Mouse (Mus musculus): ENCODE data around the gene Cdh1. TPM values are rescaled to one million over a fixed set of nuclear protein-coding genes. Genes with fewer than 3 reads are reported as not detected.
"Not testable (repeated sequence)": the region's sequence is repeated elsewhere in the genome, so short reads cannot be mapped to it uniquely, and the experiment has no call there.

Gene Cdh1
- polyA plus RNA-seq, 1 experiment from 2014 or later = 0.19 TPM

- Histone ChIP-seq H3K4me2 (ENCODE audit: low read depth, low read length) (no peak overlapping the region), H3K9me3 (ENCODE audit: control insufficient read depth, low read length) (no peaks in the 10 kb centered on the region), H3K36me3 (ENCODE audit: control insufficient read depth, insufficient read depth, low read length) (no peaks in the 10 kb centered on the region), H3K4me3 (ENCODE audit: low read depth, low read length) (no peak overlapping the region), H3K4me1 (ENCODE audit: control insufficient read depth, insufficient read depth, low read length) (no peaks in the 10 kb centered on the region), H3K27ac (ENCODE audit: low read depth, low read length) (no peak overlapping the region), H3K9ac (replicated peaks; ENCODE audit: low read depth, low read length) (no peak overlapping the region), H3K27me3 (ENCODE audit: control insufficient read depth, insufficient read depth, low read length) (no peaks in the 10 kb centered on the region)
- no peak for ATAC-seq (ENCODE audit: low read depth)
- 86% methylated on average over 8 of the region's 8 CpGs for WGBS
Measured at GRCm38 (mm10) chr8:106586896-106587295, 16.3 kb upstream of the Cdh1 start.

DNA sequence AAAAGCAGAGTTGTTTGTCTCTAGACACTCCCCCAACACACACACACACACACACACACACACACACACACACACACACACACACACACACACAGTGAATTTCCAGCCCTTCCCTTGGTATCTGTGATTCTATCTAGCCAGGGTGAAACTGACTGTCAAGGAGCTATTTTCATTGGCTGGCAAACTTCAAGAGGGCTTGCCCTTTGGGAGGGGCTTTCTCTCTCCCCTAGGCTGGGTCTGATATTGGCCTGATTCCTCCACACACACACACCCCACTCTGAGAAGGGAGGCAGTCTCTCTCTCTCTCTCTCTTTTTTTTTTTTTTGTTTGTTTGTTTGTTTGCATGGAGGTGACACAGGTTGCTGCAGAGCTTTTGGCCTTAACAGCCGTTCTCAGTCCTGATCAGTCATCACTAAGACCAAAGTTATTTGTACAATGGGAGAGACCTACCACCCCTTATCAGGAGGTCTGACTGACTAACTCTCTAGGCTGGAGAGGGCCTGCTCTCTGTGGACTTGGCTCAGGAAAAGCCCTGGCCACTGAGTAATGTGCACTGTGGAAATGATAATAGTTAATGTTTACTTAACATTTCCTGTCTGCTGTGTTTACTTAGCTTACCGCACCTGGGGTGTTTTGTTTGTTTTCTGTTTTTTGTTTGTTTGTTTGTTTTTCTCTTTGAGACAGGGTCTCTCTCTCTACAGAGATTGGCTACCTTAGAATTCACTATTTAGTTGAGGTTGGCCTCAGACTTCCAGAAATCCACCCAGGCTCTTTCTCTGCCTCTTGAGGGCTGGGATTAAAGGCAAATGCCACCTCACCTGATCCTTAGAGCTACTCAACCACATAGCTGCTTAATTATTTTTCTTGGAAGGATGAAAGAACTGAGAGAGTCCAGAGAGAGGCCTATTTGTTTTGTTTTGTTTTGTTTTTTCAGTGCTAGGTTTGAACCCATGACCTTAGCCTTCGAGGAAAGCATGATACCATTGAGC is 14.4 kb upstream of the Cdh1 start:
- Histone ChIP-seq H3K4me2 (ENCODE audit: low read depth, low read length) (no peak overlapping the region), H3K27me3 (ENCODE audit: control insufficient read depth, insufficient read depth, low read length) (no peaks in the 10 kb centered on the region), H3K36me3 (ENCODE audit: control insufficient read depth, insufficient read depth, low read length) (no peaks in the 10 kb centered on the region), H3K9ac (replicated peaks; ENCODE audit: low read depth, low read length) (no peak overlapping the region), H3K9me3 (ENCODE audit: control insufficient read depth, low read length) (no peaks in the 10 kb centered on the region), H3K4me3 (ENCODE audit: low read depth, low read length) (no peak overlapping the region), H3K4me1 (ENCODE audit: control insufficient read depth, insufficient read depth, low read length) (no peaks in the 10 kb centered on the region), H3K27ac (ENCODE audit: low read depth, low read length) (no peak overlapping the region)
- ATAC-seq (ENCODE audit: low read depth) = no peak
- WGBS = 74% methylated on average over 3 of the region's 3 CpGs

- H3K27me3 ChIP-seq (ENCODE audit: control insufficient read depth, insufficient read depth, low read length) = no peaks in the 10 kb centered on the region
- H3K9me3 ChIP-seq (ENCODE audit: control insufficient read depth, low read length) = no peaks in the 10 kb centered on the region
- H3K4me1 ChIP-seq (ENCODE audit: control insufficient read depth, insufficient read depth, low read length) = no peaks in the 10 kb centered on the region
- no peak overlapping the region for H3K9ac ChIP-seq (replicated peaks; ENCODE audit: low read depth, low read length)
- no peak for ATAC-seq (ENCODE audit: low read depth)
- H3K36me3 ChIP-seq (ENCODE audit: control insufficient read depth, insufficient read depth, low read length) = no peaks in the 10 kb centered on the region
- no peak overlapping the region for H3K4me3 ChIP-seq (ENCODE audit: low read depth, low read length)
- H3K4me2 ChIP-seq (ENCODE audit: low read depth, low read length) = no peak overlapping the region
- WGBS = 68% methylated on average over 2 of the region's 3 CpGs
- H3K27ac ChIP-seq (ENCODE audit: low read depth, low read length) = no peak overlapping the region
Measured at GRCm38 (mm10) chr8:106592458-106592857, 10.7 kb upstream of the Cdh1 start.

DNA sequence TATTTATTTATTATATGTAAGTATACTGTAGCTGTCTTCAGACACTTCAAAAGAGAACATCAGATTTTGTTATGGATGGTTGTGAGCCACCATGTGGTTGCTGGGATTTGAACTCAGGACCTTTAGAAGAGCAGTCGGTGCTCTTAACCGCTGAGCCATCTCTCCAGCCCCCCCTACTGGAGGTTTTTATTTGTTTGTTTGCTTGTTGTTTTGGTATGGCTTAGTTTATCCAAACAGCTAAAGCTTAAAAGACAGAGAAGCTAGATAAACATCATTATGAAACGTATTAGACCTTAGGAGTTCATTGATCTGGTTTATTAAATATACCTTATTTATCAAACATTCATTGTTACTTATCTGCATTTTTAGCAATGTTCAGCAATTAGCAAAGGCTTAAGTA is 7.5 kb upstream of the Cdh1 start:
- not testable (repeated sequence) for H3K27me3 ChIP-seq (ENCODE audit: control insufficient read depth, insufficient read depth, low read length); H3K4me1 ChIP-seq (ENCODE audit: control insufficient read depth, insufficient read depth, low read length); H3K9ac ChIP-seq (replicated peaks; ENCODE audit: low read depth, low read length); H3K4me2 ChIP-seq (ENCODE audit: low read depth, low read length); H3K4me3 ChIP-seq (ENCODE audit: low read depth, low read length); H3K9me3 ChIP-seq (ENCODE audit: control insufficient read depth, low read length); ATAC-seq (ENCODE audit: low read depth); H3K27ac ChIP-seq (ENCODE audit: low read depth, low read length); H3K36me3 ChIP-seq (ENCODE audit: control insufficient read depth, insufficient read depth, low read length)
- WGBS = 91% methylated on average over 3 of the region's 3 CpGs

DNA sequence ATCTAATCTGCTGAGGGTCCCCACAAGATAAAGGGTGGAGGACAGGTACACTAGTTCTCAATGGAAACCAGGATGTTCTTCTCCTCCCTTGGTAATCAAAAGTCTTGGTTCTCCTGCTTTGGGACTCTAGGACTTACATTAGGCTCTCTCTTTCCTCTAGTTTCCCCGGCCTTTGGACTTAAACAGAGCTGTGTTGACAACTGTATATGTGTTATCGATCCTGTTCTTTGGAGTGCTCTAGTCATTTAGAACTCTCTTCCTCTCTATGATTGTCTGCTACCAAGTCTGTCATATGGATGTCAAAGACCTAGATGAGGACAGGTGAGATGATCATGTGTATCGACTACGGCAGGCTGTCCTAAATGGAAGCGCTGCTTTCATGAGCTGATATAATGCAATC is 6.1 kb upstream of the Cdh1 start:
- WGBS = 98% methylated on average over 5 of the region's 5 CpGs

GRCm38 (mm10) chr8:106599265-106599979 is 3.7 kb upstream of the Cdh1 start:
- H3K36me3 ChIP-seq (ENCODE audit: control insufficient read depth, insufficient read depth, low read length) = no peaks in the 10 kb centered on the region
- no peak overlapping the region for H3K4me2 ChIP-seq (ENCODE audit: low read depth, low read length)
- no peak for ATAC-seq (ENCODE audit: low read depth)
- H3K9ac ChIP-seq (replicated peaks; ENCODE audit: low read depth, low read length) = no peak overlapping the region
- peaks cover 20% of the 10 kb centered on the region for H3K27me3 ChIP-seq (ENCODE audit: control insufficient read depth, insufficient read depth, low read length)
- no peaks in the 10 kb centered on the region for H3K9me3 ChIP-seq (ENCODE audit: control insufficient read depth, low read length)
- 24% methylated on average over 7 of the region's 7 CpGs for WGBS
- H3K4me3 ChIP-seq (ENCODE audit: low read depth, low read length) = no peak overlapping the region
- no peak overlapping the region for H3K27ac ChIP-seq (ENCODE audit: low read depth, low read length)
- peaks cover 14% of the 10 kb centered on the region; the same call in 1 of the 2 replicates for H3K4me1 ChIP-seq (ENCODE audit: control insufficient read depth, insufficient read depth, low read length)

More for the DNA sequence above, 6.1 kb upstream of the Cdh1 start:
- H3K4me1 ChIP-seq (ENCODE audit: control insufficient read depth, insufficient read depth, low read length) = no peaks in the 10 kb centered on the region
- ATAC-seq (ENCODE audit: low read depth) = no peak
- H3K9me3 ChIP-seq (ENCODE audit: control insufficient read depth, low read length) = no peaks in the 10 kb centered on the region
- H3K9ac ChIP-seq (replicated peaks; ENCODE audit: low read depth, low read length) = no peak overlapping the region
- no peaks in the 10 kb centered on the region for H3K36me3 ChIP-seq (ENCODE audit: control insufficient read depth, insufficient read depth, low read length)
- no peaks in the 10 kb centered on the region; the same call in none of the 2 replicates for H3K27me3 ChIP-seq (ENCODE audit: control insufficient read depth, insufficient read depth, low read length)
- H3K4me2 ChIP-seq (ENCODE audit: low read depth, low read length) = no peak overlapping the region
- no peak overlapping the region for H3K27ac ChIP-seq (ENCODE audit: low read depth, low read length)
- H3K4me3 ChIP-seq (ENCODE audit: low read depth, low read length) = no peak overlapping the region

DNA sequence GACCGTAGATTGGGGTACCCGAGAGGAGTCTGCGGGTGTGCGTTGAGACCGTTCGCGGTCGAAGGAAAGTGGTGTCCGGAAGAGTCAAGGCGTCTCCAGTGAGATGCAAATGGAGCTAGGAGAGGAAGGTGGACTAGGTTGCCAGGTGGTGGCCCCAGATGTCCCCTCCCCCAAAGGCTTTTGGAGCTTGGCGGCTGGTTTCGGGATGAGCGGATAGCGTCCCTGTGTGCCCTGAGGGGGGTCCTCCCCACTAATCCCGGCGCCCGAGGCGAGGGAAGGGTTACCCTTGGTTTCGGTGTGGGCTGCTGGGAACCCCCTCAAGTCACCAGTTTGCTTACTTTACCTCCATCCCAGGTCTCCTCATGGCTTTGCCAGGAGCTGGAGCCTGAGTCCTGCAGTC is 782 bp downstream of the Cdh1 start:
- Histone ChIP-seq H3K36me3 (ENCODE audit: control insufficient read depth, insufficient read depth, low read length) (no peaks in the 10 kb centered on the region), H3K4me3 (ENCODE audit: low read depth, low read length) (peak overlapping the region; percentile 11; the same call in 1 of the 2 replicates), H3K4me2 (ENCODE audit: low read depth, low read length) (peak overlapping the region; percentile 57; the same call in 1 of the 2 replicates), H3K27ac (ENCODE audit: low read depth, low read length) (no peak overlapping the region), H3K27me3 (ENCODE audit: control insufficient read depth, insufficient read depth, low read length) (peaks cover 29% of the 10 kb centered on the region), H3K4me1 (ENCODE audit: control insufficient read depth, insufficient read depth, low read length) (peaks cover 14% of the 10 kb centered on the region; the same call in 1 of the 2 replicates), H3K9me3 (ENCODE audit: control insufficient read depth, low read length) (no peaks in the 10 kb centered on the region), H3K9ac (replicated peaks; ENCODE audit: low read depth, low read length) (no peak overlapping the region)
- WGBS = 1% methylated on average over 19 of the region's 19 CpGs
- no peak for ATAC-seq (ENCODE audit: low read depth)

- Histone ChIP-seq H3K9me3 (ENCODE audit: control insufficient read depth, low read length) (no peaks in the 10 kb centered on the region), H3K27ac (ENCODE audit: low read depth, low read length) (no peak overlapping the region), H3K4me1 (ENCODE audit: control insufficient read depth, insufficient read depth, low read length) (peaks cover 14% of the 10 kb centered on the region; the same call in 1 of the 2 replicates), H3K27me3 (ENCODE audit: control insufficient read depth, insufficient read depth, low read length) (peaks cover 29% of the 10 kb centered on the region), H3K9ac (replicated peaks; ENCODE audit: low read depth, low read length) (no peak overlapping the region), H3K4me3 (ENCODE audit: low read depth, low read length) (no peak overlapping the region), H3K4me2 (ENCODE audit: low read depth, low read length) (no peak overlapping the region), H3K36me3 (ENCODE audit: control insufficient read depth, insufficient read depth, low read length) (no peaks in the 10 kb centered on the region)
- ATAC-seq (ENCODE audit: low read depth) = no peak
- 82% methylated on average over 7 of the region's 7 CpGs for WGBS
Measured at GRCm38 (mm10) chr8:106605657-106606056, 2.5 kb downstream of the Cdh1 start.

DNA sequence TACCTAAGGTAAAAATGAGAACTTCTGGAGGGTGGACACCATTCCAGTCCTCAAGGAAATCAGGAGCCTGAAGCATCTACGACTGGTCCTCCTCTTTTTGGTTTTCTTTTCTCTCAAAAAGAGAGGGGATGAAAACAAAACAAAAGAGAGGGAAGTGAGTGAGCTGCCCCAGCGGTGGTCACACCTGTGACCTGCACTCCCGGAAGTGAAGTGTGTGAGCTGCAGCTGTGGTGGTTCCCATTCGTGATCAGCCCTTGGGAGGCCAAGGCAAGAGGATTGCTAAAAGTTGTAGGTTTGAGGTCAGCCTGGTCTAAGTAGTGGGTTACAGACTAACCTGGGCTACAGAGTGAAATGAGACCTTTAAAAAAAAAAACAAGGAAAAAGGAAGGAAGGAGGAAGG is 3.0 kb downstream of the Cdh1 start:
- H3K4me2 ChIP-seq (ENCODE audit: low read depth, low read length) = no peak overlapping the region
- no peak overlapping the region for H3K27ac ChIP-seq (ENCODE audit: low read depth, low read length)
- H3K27me3 ChIP-seq (ENCODE audit: control insufficient read depth, insufficient read depth, low read length) = peaks cover 29% of the 10 kb centered on the region
- H3K36me3 ChIP-seq (ENCODE audit: control insufficient read depth, insufficient read depth, low read length) = no peaks in the 10 kb centered on the region
- peaks cover 14% of the 10 kb centered on the region; the same call in 1 of the 2 replicates for H3K4me1 ChIP-seq (ENCODE audit: control insufficient read depth, insufficient read depth, low read length)
- H3K9me3 ChIP-seq (ENCODE audit: control insufficient read depth, low read length) = no peaks in the 10 kb centered on the region
- WGBS = 64% methylated on average over 4 of the region's 4 CpGs
- ATAC-seq (ENCODE audit: low read depth) = no peak
- H3K4me3 ChIP-seq (ENCODE audit: low read depth, low read length) = no peak overlapping the region
- H3K9ac ChIP-seq (replicated peaks; ENCODE audit: low read depth, low read length) = no peak overlapping the region

Measured in neural tube, embryonic 14.5 days (tissue).